Mouse (Mus musculus): ENCODE data around the gene Gpt2. TPM values are rescaled to one million over a fixed set of nuclear protein-coding genes. Genes with fewer than 3 reads are reported as not detected.

Gpt2 gene
- polyA plus RNA-seq, 1 experiment from 2014 or later: 62.5 TPM

- Histone ChIP-seq H3K9me3 (ENCODE audit: control insufficient read depth, low read length) (no peaks in the 10 kb centered on the region), H3K36me3 (ENCODE audit: control insufficient read depth, insufficient read depth, low read length) (peaks cover 9% of the 10 kb centered on the region; the same call in 1 of the 2 replicates), H3K4me3 (ENCODE audit: low read depth, low read length) (no peak overlapping the region), H3K4me2 (ENCODE audit: low read depth, severe bottlenecking) (no peak overlapping the region), H3K27me3 (ENCODE audit: control insufficient read depth, insufficient read depth, low read length) (no peaks in the 10 kb centered on the region), H3K4me1 (ENCODE audit: control insufficient read depth, insufficient read depth, low read length) (0 out of 2 replicates have a peak, but pooled peaks cover 3% of the 10 kb centered on the region), H3K9ac (ENCODE audit: low read length) (no peak overlapping the region), H3K27ac (replicated peaks; ENCODE audit: low read depth, low read length) (no peak overlapping the region)
- WGBS: 49% methylated on average over 3 of the region's 3 CpGs
- no peak for DNase-seq (ENCODE audit: low spot score)
- 0 out of 2 replicates have a peak, but pooled peaks have one; percentile 65 for ATAC-seq (ENCODE audit: insufficient number of reproducible peaks, low FRiP score, low TSS enrichment, low read depth)
Measured at GRCm38 (mm10) chr8:85503065-85503464, 10.7 kb downstream of the Gpt2 start.

DNA sequence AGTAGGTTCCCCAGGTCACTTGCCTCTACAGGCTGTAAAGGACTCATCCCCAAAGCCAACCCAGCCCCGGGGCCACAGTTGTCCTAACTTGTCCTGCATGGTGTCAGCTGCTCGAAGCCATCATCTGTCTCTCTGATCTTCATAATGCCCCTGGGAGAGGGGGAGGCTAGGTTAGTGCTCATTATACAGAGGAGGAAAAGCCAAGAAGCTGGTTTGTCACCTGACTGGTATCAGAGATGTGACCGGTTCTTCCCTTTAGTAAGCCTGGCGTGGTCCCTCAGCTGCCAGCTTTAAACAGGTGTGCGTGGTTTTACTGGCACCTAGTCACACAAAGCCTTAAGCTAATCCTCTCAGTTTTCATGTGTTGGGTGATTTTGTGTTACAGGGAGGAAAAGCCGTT lies 12.3 kb downstream of the Gpt2 start:
- peaks cover 15% of the 10 kb centered on the region; the same call in 1 of the 2 replicates for H3K36me3 ChIP-seq (ENCODE audit: control insufficient read depth, insufficient read depth, low read length)
- H3K27me3 ChIP-seq (ENCODE audit: control insufficient read depth, insufficient read depth, low read length): no peaks in the 10 kb centered on the region
- no peak overlapping the region for H3K9ac ChIP-seq (ENCODE audit: low read length)
- ATAC-seq (ENCODE audit: insufficient number of reproducible peaks, low FRiP score, low TSS enrichment, low read depth) (no peak), DNase-seq (ENCODE audit: low spot score) (no peak)
- WGBS: 89% methylated on average over 6 of the region's 6 CpGs
- H3K4me2 ChIP-seq (ENCODE audit: low read depth, severe bottlenecking): no peak overlapping the region
- H3K4me1 ChIP-seq (ENCODE audit: control insufficient read depth, insufficient read depth, low read length): 0 out of 2 replicates have a peak, but pooled peaks cover 3% of the 10 kb centered on the region
- no peak overlapping the region for H3K4me3 ChIP-seq (ENCODE audit: low read depth, low read length)
- no peaks in the 10 kb centered on the region for H3K9me3 ChIP-seq (ENCODE audit: control insufficient read depth, low read length)
- no peak overlapping the region for H3K27ac ChIP-seq (replicated peaks; ENCODE audit: low read depth, low read length)

GRCm38 (mm10) chr8:85506620-85507019 lies 14.2 kb downstream of the Gpt2 start:
- Histone ChIP-seq H3K9ac (ENCODE audit: low read length) (no peak overlapping the region), H3K4me1 (ENCODE audit: control insufficient read depth, insufficient read depth, low read length) (0 out of 2 replicates have a peak, but pooled peaks cover 3% of the 10 kb centered on the region), H3K4me3 (ENCODE audit: low read depth, low read length) (no peak overlapping the region)

DNA sequence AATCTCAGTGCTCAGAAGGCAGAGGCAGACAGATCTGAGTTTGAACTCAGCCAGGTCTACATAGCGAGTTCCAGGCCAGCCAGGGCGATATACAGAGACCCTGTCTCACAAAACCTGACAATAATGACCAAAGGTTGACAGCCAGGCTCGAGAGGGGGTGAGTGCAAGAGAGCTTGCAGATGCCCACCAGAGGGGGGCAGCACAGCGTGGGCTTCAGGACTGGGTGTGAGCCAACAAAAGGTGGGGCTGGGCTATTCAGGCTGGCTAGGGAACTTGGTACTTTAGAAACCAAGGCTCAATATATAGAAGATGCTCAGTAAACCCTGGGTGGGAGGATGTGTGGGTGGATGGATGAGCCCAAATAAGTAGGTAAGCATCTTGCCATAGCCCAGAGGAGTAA lies 16.3 kb downstream of the Gpt2 start:
- no peak for ATAC-seq (ENCODE audit: insufficient number of reproducible peaks, low FRiP score, low TSS enrichment, low read depth)
- Histone ChIP-seq H3K4me3 (ENCODE audit: low read depth, low read length) (no peak overlapping the region), H3K27me3 (ENCODE audit: control insufficient read depth, insufficient read depth, low read length) (no peaks in the 10 kb centered on the region), H3K36me3 (ENCODE audit: control insufficient read depth, insufficient read depth, low read length) (peaks cover 21% of the 10 kb centered on the region; the same call in 1 of the 2 replicates), H3K9me3 (ENCODE audit: control insufficient read depth, low read length) (no peaks in the 10 kb centered on the region), H3K27ac (replicated peaks; ENCODE audit: low read depth, low read length) (no peak overlapping the region), H3K9ac (ENCODE audit: low read length) (no peak overlapping the region), H3K4me1 (ENCODE audit: control insufficient read depth, insufficient read depth, low read length) (no peaks in the 10 kb centered on the region), H3K4me2 (ENCODE audit: low read depth, severe bottlenecking) (no peak overlapping the region)
- WGBS: 80% methylated on average over 4 of the region's 4 CpGs
- DNase-seq (ENCODE audit: low spot score): no peak

More at GRCm38 (mm10) chr8:85506620-85507019, 14.2 kb downstream of the Gpt2 start:
- no peaks in the 10 kb centered on the region for H3K9me3 ChIP-seq (ENCODE audit: control insufficient read depth, low read length)
- peaks cover 21% of the 10 kb centered on the region; the same call in 1 of the 2 replicates for H3K36me3 ChIP-seq (ENCODE audit: control insufficient read depth, insufficient read depth, low read length)
- WGBS: 90% methylated on average over 4 of the region's 4 CpGs
- ATAC-seq (ENCODE audit: insufficient number of reproducible peaks, low FRiP score, low TSS enrichment, low read depth) (no peak), DNase-seq (ENCODE audit: low spot score) (no peak)
- H3K27ac ChIP-seq (replicated peaks; ENCODE audit: low read depth, low read length): no peak overlapping the region
- no peak overlapping the region for H3K4me2 ChIP-seq (ENCODE audit: low read depth, severe bottlenecking)
- H3K27me3 ChIP-seq (ENCODE audit: control insufficient read depth, insufficient read depth, low read length): no peaks in the 10 kb centered on the region

- no peak for DNase-seq (ENCODE audit: low spot score)
- Histone ChIP-seq H3K4me2 (ENCODE audit: low read depth, severe bottlenecking) (no peak overlapping the region), H3K9ac (ENCODE audit: low read length) (no peak overlapping the region), H3K4me1 (ENCODE audit: control insufficient read depth, insufficient read depth, low read length) (no peaks in the 10 kb centered on the region), H3K27ac (replicated peaks; ENCODE audit: low read depth, low read length) (no peak overlapping the region), H3K36me3 (ENCODE audit: control insufficient read depth, insufficient read depth, low read length) (peaks cover 17% of the 10 kb centered on the region), H3K27me3 (ENCODE audit: control insufficient read depth, insufficient read depth, low read length) (no peaks in the 10 kb centered on the region), H3K4me3 (ENCODE audit: low read depth, low read length) (no peak overlapping the region), H3K9me3 (ENCODE audit: control insufficient read depth, low read length) (no peaks in the 10 kb centered on the region)
- no peak for ATAC-seq (ENCODE audit: insufficient number of reproducible peaks, low FRiP score, low TSS enrichment, low read depth)
- WGBS: 91% methylated on average over 8 of the region's 8 CpGs
Measured at GRCm38 (mm10) chr8:85512234-85512633, 19.9 kb downstream of the Gpt2 start.

DNA sequence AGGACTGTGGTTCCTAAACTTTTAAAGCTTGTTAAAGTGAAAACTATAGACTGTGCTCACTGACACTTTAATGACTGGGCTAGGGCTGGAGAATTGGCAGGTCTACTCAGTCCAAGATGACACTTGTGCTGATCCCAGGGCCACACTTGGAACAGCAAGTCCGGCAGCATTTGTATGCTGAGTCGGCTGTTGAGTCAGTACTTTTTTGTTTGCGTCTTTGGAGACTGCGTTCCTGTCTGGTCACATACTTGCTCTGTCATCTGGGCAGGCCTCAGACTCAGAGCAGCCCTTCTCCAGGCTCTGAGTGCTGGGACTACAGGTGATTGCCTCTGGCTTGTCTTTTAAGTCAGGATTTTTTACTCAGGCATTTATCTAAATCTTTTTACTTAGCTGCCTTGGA lies 20.9 kb downstream of the Gpt2 start:
- no peaks in the 10 kb centered on the region for H3K4me1 ChIP-seq (ENCODE audit: control insufficient read depth, insufficient read depth, low read length)
- H3K4me2 ChIP-seq (ENCODE audit: low read depth, severe bottlenecking): no peak overlapping the region
- WGBS: 85% methylated on average over 4 of the region's 4 CpGs
- no peaks in the 10 kb centered on the region for H3K9me3 ChIP-seq (ENCODE audit: control insufficient read depth, low read length)
- H3K36me3 ChIP-seq (ENCODE audit: control insufficient read depth, insufficient read depth, low read length): peaks cover 17% of the 10 kb centered on the region
- ATAC-seq (ENCODE audit: insufficient number of reproducible peaks, low FRiP score, low TSS enrichment, low read depth): no peak
- DNase-seq (ENCODE audit: low spot score): no peak
- H3K27me3 ChIP-seq (ENCODE audit: control insufficient read depth, insufficient read depth, low read length): no peaks in the 10 kb centered on the region
- H3K4me3 ChIP-seq (ENCODE audit: low read depth, low read length): no peak overlapping the region
- H3K27ac ChIP-seq (replicated peaks; ENCODE audit: low read depth, low read length): no peak overlapping the region
- no peak overlapping the region for H3K9ac ChIP-seq (ENCODE audit: low read length)

GRCm38 (mm10) chr8:85515391-85515790 lies 23.0 kb downstream of the Gpt2 start:
- DNase-seq (ENCODE audit: low spot score) (no peak), ATAC-seq (ENCODE audit: insufficient number of reproducible peaks, low FRiP score, low TSS enrichment, low read depth) (no peak)
- WGBS: 71% methylated on average over 7 of the region's 7 CpGs
- Histone ChIP-seq H3K4me3 (ENCODE audit: low read depth, low read length) (no peak overlapping the region), H3K27ac (replicated peaks; ENCODE audit: low read depth, low read length) (no peak overlapping the region), H3K9me3 (ENCODE audit: control insufficient read depth, low read length) (no peaks in the 10 kb centered on the region), H3K4me1 (ENCODE audit: control insufficient read depth, insufficient read depth, low read length) (no peaks in the 10 kb centered on the region), H3K4me2 (ENCODE audit: low read depth, severe bottlenecking) (no peak overlapping the region), H3K36me3 (ENCODE audit: control insufficient read depth, insufficient read depth, low read length) (peaks cover 5% of the 10 kb centered on the region), H3K9ac (ENCODE audit: low read length) (no peak overlapping the region), H3K27me3 (ENCODE audit: control insufficient read depth, insufficient read depth, low read length) (no peaks in the 10 kb centered on the region)

GRCm38 (mm10) chr8:85517336-85517735 lies 25.0 kb downstream of the Gpt2 start:
- WGBS: 90% methylated on average over 4 of the region's 4 CpGs
- Histone ChIP-seq H3K4me1 (ENCODE audit: control insufficient read depth, insufficient read depth, low read length) (no peaks in the 10 kb centered on the region), H3K27ac (replicated peaks; ENCODE audit: low read depth, low read length) (no peak overlapping the region), H3K36me3 (ENCODE audit: control insufficient read depth, insufficient read depth, low read length) (peaks cover 14% of the 10 kb centered on the region), H3K4me3 (ENCODE audit: low read depth, low read length) (no peak overlapping the region), H3K4me2 (ENCODE audit: low read depth, severe bottlenecking) (no peak overlapping the region), H3K9ac (ENCODE audit: low read length) (no peak overlapping the region), H3K27me3 (ENCODE audit: control insufficient read depth, insufficient read depth, low read length) (no peaks in the 10 kb centered on the region), H3K9me3 (ENCODE audit: control insufficient read depth, low read length) (no peaks in the 10 kb centered on the region)
- no peak for DNase-seq (ENCODE audit: low spot score)
- no peak for ATAC-seq (ENCODE audit: insufficient number of reproducible peaks, low FRiP score, low TSS enrichment, low read depth)

GRCm38 (mm10) chr8:85517956-85518355 lies 25.6 kb downstream of the Gpt2 start:
- DNase-seq (ENCODE audit: low spot score) (no peak), ATAC-seq (ENCODE audit: insufficient number of reproducible peaks, low FRiP score, low TSS enrichment, low read depth) (no peak)
- WGBS: 93% methylated on average over 10 of the region's 10 CpGs
- Histone ChIP-seq H3K36me3 (ENCODE audit: control insufficient read depth, insufficient read depth, low read length) (peaks cover 14% of the 10 kb centered on the region), H3K4me1 (ENCODE audit: control insufficient read depth, insufficient read depth, low read length) (no peaks in the 10 kb centered on the region), H3K9me3 (ENCODE audit: control insufficient read depth, low read length) (no peaks in the 10 kb centered on the region), H3K27ac (replicated peaks; ENCODE audit: low read depth, low read length) (no peak overlapping the region), H3K4me3 (ENCODE audit: low read depth, low read length) (no peak overlapping the region), H3K4me2 (ENCODE audit: low read depth, severe bottlenecking) (no peak overlapping the region), H3K27me3 (ENCODE audit: control insufficient read depth, insufficient read depth, low read length) (no peaks in the 10 kb centered on the region), H3K9ac (ENCODE audit: low read length) (no peak overlapping the region)

All from limb, embryonic 11.5 days (tissue).